Mouse (Mus musculus): ENCODE data around the gene Leprot.

Gene Leprot

GRCm38 (mm10) chr4:101664160-101664750, 16.7 kb downstream of the Leprot start:
- no peak for DNase-seq (ENCODE audit: extremely low spot score)

GRCm38 (mm10) chr4:101664766-101665165, 17.2 kb downstream of the Leprot start:
- no peak for DNase-seq (ENCODE audit: extremely low spot score)

GRCm38 (mm10) chr4:101669161-101669560, 21.6 kb downstream of the Leprot start:
- no peak for DNase-seq (ENCODE audit: extremely low spot score)

GRCm38 (mm10) chr4:101669811-101670210, 22.3 kb downstream of the Leprot start:
- no peak for DNase-seq (ENCODE audit: extremely low spot score)

- DNase-seq (ENCODE audit: extremely low spot score), result no peak
Measured at GRCm38 (mm10) chr4:101674790-101675189, 27.3 kb downstream of the Leprot start.

GRCm38 (mm10) chr4:101675726-101676125, 28.2 kb downstream of the Leprot start:
- DNase-seq (ENCODE audit: extremely low spot score), result no peak

- DNase-seq (ENCODE audit: extremely low spot score), result no peak
Measured at GRCm38 (mm10) chr4:101682620-101683019, 35.1 kb downstream of the Leprot start.

GRCm38 (mm10) chr4:101683086-101683485, 35.6 kb downstream of the Leprot start:
- no peak for DNase-seq (ENCODE audit: extremely low spot score)

- DNase-seq (ENCODE audit: extremely low spot score), result no peak
Measured at GRCm38 (mm10) chr4:101684821-101685220, 37.3 kb downstream of the Leprot start.

- no peak for DNase-seq (ENCODE audit: extremely low spot score)
Measured at GRCm38 (mm10) chr4:101686227-101686810, 38.8 kb downstream of the Leprot start.

GRCm38 (mm10) chr4:101689241-101689640, 41.7 kb downstream of the Leprot start:
- DNase-seq (ENCODE audit: extremely low spot score), result no peak

- no peak for DNase-seq (ENCODE audit: extremely low spot score)
Measured at GRCm38 (mm10) chr4:101689645-101690044, 42.1 kb downstream of the Leprot start.

- DNase-seq (ENCODE audit: extremely low spot score), result no peak
Measured at GRCm38 (mm10) chr4:101692892-101693291, 45.4 kb downstream of the Leprot start.

- DNase-seq (ENCODE audit: extremely low spot score), result no peak
Measured at GRCm38 (mm10) chr4:101694529-101694928, 47.0 kb downstream of the Leprot start.

GRCm38 (mm10) chr4:101697236-101697635, 49.7 kb downstream of the Leprot start:
- DNase-seq (ENCODE audit: extremely low spot score), result no peak

- no peak for DNase-seq (ENCODE audit: extremely low spot score)
Measured at GRCm38 (mm10) chr4:101699423-101699822, 51.9 kb downstream of the Leprot start.

GRCm38 (mm10) chr4:101700892-101701640, 53.5 kb downstream of the Leprot start:
- DNase-seq (ENCODE audit: extremely low spot score), result no peak

GRCm38 (mm10) chr4:101705325-101705724, 57.8 kb downstream of the Leprot start:
- no peak for DNase-seq (ENCODE audit: extremely low spot score)

GRCm38 (mm10) chr4:101707234-101707633, 59.7 kb downstream of the Leprot start:
- DNase-seq (ENCODE audit: extremely low spot score), result peak; percentile 45

GRCm38 (mm10) chr4:101707953-101708352, 60.4 kb downstream of the Leprot start:
- peak; percentile 22 for DNase-seq (ENCODE audit: extremely low spot score)
